Mouse (Mus musculus): ENCODE measurements at regions not wholly inside any gene's neighbourhood (a gene's known extent, or its start where the extent isn't known, plus 50 kb on each side); places are given as distances from the start of the nearest gene placed in this dataset.

DNA sequence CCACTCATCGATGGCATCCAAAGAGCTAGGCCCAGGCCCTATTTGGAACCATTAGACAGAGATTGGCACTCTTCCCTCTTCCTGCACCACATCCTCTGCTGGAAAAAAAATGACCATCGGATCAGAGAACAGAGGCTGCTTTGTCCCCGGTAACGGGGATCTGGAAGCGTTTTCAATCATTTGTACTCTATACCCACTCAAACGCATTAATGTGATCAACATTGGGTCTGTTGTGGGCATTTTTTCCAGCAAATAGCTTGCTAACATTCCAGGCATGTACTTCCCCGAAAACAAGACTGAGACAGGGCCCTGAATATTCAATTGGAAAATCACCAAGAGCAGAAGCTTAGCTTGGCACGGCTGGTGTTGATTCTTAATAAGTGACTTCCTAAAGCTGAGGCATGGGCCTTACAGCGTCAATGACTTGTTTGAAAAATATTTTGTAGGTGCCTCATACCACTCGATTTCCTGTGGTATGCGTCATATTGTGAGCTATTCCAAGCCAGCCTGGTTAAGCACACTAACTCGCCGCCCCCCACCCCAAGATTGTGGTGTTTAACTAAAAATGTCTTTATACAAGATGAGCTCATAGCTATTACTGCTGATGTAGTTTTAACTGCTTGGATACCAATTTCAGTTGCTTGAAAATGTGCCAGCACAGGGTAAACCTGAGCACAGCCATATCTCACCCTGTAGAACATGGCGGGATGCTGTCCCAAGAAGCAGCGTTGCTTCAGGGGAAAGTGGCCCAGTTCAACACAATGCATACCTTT is 308.0 kb downstream of the Spry2 start:
- H3K27me3 ChIP-seq (replicated peaks; ENCODE audit: control insufficient read depth, insufficient read depth, low read length): no peaks in the 10 kb centered on the region
- ATAC-seq: no peak
- no peaks in the 10 kb centered on the region for H3K9me3 ChIP-seq (ENCODE audit: control insufficient read depth)
- H3K27ac ChIP-seq (ENCODE audit: low read depth, low read length): no peak overlapping the region
- 86% methylated on average over 15 of the region's 15 CpGs for WGBS
- no peak overlapping the region for H3K9ac ChIP-seq (ENCODE audit: low read depth, low read length)
- no peak overlapping the region for H3K4me2 ChIP-seq (replicated peaks; ENCODE audit: low read depth)
- no peaks in the 10 kb centered on the region for H3K4me1 ChIP-seq (replicated peaks; ENCODE audit: control insufficient read depth, insufficient read depth, low read length)
- H3K36me3 ChIP-seq (ENCODE audit: control insufficient read depth, insufficient read depth): no peaks in the 10 kb centered on the region
- H3K4me3 ChIP-seq (ENCODE audit: low read depth, low read length): no peak overlapping the region
- TF ChIP-seq CTCF (IDR thresholded peaks at IDR 0.05; ENCODE audit: low read depth): no peak

DNA sequence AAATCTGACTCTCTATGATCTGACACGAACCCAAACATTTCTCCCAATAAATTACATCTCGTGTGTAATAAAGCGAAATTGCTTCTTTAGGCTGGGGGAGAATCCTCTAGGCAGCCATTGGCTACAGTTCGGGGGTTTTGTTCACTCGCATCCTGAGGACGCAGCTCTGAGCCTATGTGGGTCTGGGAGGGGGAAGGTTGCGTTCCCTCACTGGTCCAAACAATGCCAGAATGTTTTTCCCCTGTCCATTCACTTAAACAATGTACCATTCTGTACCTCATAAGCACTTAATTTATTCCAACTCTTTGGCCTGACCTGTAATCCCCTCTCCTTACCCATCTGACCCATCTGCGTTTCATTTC is 308.6 kb downstream of the Spry2 start:
- Histone ChIP-seq H3K27me3 (replicated peaks; ENCODE audit: control insufficient read depth, insufficient read depth, low read length) (no peaks in the 10 kb centered on the region), H3K36me3 (ENCODE audit: control insufficient read depth, insufficient read depth) (no peaks in the 10 kb centered on the region), H3K9ac (ENCODE audit: low read depth, low read length) (no peak overlapping the region), H3K27ac (ENCODE audit: low read depth, low read length) (no peak overlapping the region), H3K4me2 (replicated peaks; ENCODE audit: low read depth) (no peak overlapping the region), H3K4me1 (replicated peaks; ENCODE audit: control insufficient read depth, insufficient read depth, low read length) (no peaks in the 10 kb centered on the region), H3K9me3 (ENCODE audit: control insufficient read depth) (no peaks in the 10 kb centered on the region), H3K4me3 (ENCODE audit: low read depth, low read length) (no peak overlapping the region)
- WGBS: 87% methylated on average over 8 of the region's 8 CpGs
- no peak for TF ChIP-seq CTCF (IDR thresholded peaks at IDR 0.05; ENCODE audit: low read depth)
- no peak for ATAC-seq

DNA sequence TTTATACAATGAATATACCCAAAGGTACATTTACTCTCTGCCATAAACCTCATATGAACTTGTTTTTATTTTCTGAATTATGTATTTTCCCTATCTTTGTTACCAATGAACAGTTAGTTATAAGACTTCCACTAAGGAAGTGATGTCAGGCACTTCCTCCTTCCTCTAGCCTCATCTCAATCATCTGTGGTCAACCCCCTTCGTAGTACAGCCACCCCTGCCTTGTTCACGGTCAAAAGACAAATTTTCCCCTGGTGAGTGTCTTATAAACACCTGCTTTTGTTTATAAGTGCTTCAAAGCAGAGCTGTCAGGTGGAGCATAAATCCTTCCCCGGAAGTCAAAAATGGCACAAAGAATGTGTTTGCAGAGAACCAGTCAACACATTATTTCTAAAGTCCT is 312.0 kb downstream of the Spry2 start:
- no peak overlapping the region for H3K4me2 ChIP-seq (replicated peaks; ENCODE audit: low read depth)
- no peak for TF ChIP-seq CTCF (IDR thresholded peaks at IDR 0.05; ENCODE audit: low read depth)
- H3K36me3 ChIP-seq (ENCODE audit: control insufficient read depth, insufficient read depth): no peaks in the 10 kb centered on the region
- no peak overlapping the region for H3K4me3 ChIP-seq (ENCODE audit: low read depth, low read length)
- no peak for ATAC-seq
- H3K4me1 ChIP-seq (replicated peaks; ENCODE audit: control insufficient read depth, insufficient read depth, low read length): no peaks in the 10 kb centered on the region
- no peak overlapping the region for H3K27ac ChIP-seq (ENCODE audit: low read depth, low read length)
- H3K27me3 ChIP-seq (replicated peaks; ENCODE audit: control insufficient read depth, insufficient read depth, low read length): no peaks in the 10 kb centered on the region
- H3K9ac ChIP-seq (ENCODE audit: low read depth, low read length): no peak overlapping the region
- H3K9me3 ChIP-seq (ENCODE audit: control insufficient read depth): no peaks in the 10 kb centered on the region
- 42% methylated on average over 3 of the region's 3 CpGs for WGBS

DNA sequence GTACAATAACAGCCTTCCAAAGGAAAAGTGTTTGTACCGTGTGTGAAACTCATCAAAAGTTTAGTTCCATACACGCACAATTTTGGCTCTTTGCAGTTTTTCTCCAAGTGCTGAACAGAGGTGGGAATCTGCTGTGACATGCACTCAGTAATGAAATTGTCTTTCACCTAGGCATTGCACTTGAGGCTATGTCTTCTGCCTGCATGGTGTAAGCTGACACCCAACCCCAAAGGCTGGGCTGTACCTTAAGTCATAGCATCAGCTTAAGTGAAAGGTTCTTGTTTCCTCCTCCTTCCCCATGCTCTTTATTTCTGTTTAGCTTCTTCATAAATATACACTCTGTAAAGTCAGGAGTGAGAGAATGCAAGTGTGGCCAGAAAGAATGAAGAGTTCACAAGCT is 313.1 kb downstream of the Spry2 start:
- Histone ChIP-seq H3K36me3 (ENCODE audit: control insufficient read depth, insufficient read depth) (no peaks in the 10 kb centered on the region), H3K27ac (ENCODE audit: low read depth, low read length) (no peak overlapping the region), H3K9me3 (ENCODE audit: control insufficient read depth) (no peaks in the 10 kb centered on the region), H3K4me1 (replicated peaks; ENCODE audit: control insufficient read depth, insufficient read depth, low read length) (no peaks in the 10 kb centered on the region), H3K4me3 (ENCODE audit: low read depth, low read length) (no peak overlapping the region), H3K27me3 (replicated peaks; ENCODE audit: control insufficient read depth, insufficient read depth, low read length) (no peaks in the 10 kb centered on the region), H3K9ac (ENCODE audit: low read depth, low read length) (no peak overlapping the region), H3K4me2 (replicated peaks; ENCODE audit: low read depth) (no peak overlapping the region)
- ATAC-seq: no peak
- WGBS: 86% methylated on average over 2 of the region's 2 CpGs
- TF ChIP-seq CTCF (IDR thresholded peaks at IDR 0.05; ENCODE audit: low read depth): no peak

- ATAC-seq: no peak
- no peaks in the 10 kb centered on the region for H3K36me3 ChIP-seq (ENCODE audit: control insufficient read depth, insufficient read depth)
Measured at GRCm38 (mm10) chr14:105576266-105576665, 317.9 kb downstream of the Ndfip2 start.

GRCm38 (mm10) chr14:105572036-105572891 is 313.9 kb downstream of the Ndfip2 start:
- Histone ChIP-seq H3K9ac (ENCODE audit: low read depth, low read length) (no peak overlapping the region), H3K9me3 (ENCODE audit: control insufficient read depth) (no peaks in the 10 kb centered on the region), H3K4me3 (ENCODE audit: low read depth, low read length) (no peak overlapping the region), H3K4me2 (replicated peaks; ENCODE audit: low read depth) (no peak overlapping the region), H3K4me1 (replicated peaks; ENCODE audit: control insufficient read depth, insufficient read depth, low read length) (no peaks in the 10 kb centered on the region), H3K36me3 (ENCODE audit: control insufficient read depth, insufficient read depth) (no peaks in the 10 kb centered on the region), H3K27me3 (replicated peaks; ENCODE audit: control insufficient read depth, insufficient read depth, low read length) (no peaks in the 10 kb centered on the region), H3K27ac (ENCODE audit: low read depth, low read length) (no peak overlapping the region)
- 52% methylated on average over 18 of the region's 18 CpGs for WGBS
- ATAC-seq: no peak
- TF ChIP-seq CTCF (IDR thresholded peaks at IDR 0.05; ENCODE audit: low read depth): no peak

More at GRCm38 (mm10) chr14:105576266-105576665, 317.9 kb downstream of the Ndfip2 start:
- Histone ChIP-seq H3K4me2 (replicated peaks; ENCODE audit: low read depth) (no peak overlapping the region), H3K4me1 (replicated peaks; ENCODE audit: control insufficient read depth, insufficient read depth, low read length) (no peaks in the 10 kb centered on the region), H3K9me3 (ENCODE audit: control insufficient read depth) (no peaks in the 10 kb centered on the region), H3K9ac (ENCODE audit: low read depth, low read length) (no peak overlapping the region), H3K4me3 (ENCODE audit: low read depth, low read length) (no peak overlapping the region), H3K27ac (ENCODE audit: low read depth, low read length) (no peak overlapping the region), H3K27me3 (replicated peaks; ENCODE audit: control insufficient read depth, insufficient read depth, low read length) (no peaks in the 10 kb centered on the region)
- TF ChIP-seq CTCF (IDR thresholded peaks at IDR 0.05; ENCODE audit: low read depth): no peak
- 69% methylated on average over 4 of the region's 4 CpGs for WGBS
